Mouse (Mus musculus): ENCODE data around the gene Acer3.
A peak's percentile ranks its signal among the peaks of the same experiment; 100 is the strongest.

The Acer3 gene

DNA sequence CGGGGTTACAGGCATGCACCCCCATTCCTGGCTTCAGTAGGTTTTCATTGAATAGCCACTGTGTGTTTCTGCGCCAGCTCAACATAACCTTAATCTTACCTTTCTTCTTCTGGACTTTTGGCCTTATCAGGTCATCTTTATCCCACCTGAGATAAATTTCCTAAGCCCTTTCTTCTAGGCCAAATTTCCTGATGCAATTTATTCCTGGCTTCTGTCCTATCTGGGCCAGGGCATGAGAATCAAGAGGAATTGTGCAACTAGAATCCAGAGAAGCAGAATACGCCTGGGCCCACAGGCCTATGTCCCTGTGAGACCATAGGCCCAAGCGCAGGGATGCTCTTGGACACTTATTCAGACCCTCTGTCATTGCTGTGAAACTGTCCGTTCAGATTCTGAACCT is 12.5 kb upstream of the Acer3 start:
- no peak for DNase-seq (ENCODE audit: low read depth, low spot score)

DNA sequence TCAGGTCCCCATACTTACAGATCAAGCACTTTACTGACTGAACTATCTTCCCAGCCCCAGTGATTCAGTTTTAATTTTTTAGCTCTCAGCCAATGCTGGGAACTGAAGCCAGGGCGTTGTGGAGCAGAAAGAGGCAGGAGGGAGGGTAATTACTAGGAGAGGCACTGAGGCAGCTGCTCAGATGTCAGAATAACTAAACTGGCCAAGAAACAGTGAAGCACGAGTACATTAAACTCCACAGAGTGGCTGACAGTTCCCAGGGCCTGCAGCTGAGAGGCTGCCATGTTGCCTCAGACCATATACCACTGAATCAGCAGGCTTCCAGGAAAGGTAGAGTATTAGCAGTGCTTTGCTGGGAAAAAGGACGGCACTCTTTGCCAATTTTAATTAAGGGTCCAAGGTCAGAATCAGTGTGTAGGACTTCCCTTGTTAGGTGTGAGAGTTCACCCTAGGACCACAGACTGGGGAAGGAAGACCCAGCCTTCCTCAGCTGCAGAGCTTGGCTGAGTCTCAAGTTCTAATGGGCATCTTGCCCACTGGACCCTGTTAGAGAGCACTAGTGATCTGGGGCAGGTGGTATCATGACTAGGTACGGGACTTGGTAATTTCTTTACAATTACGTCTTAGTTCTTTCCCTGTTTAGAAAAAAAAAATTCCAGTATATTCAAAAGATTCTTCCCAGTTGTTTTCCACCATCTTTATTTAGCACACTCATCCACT is 11.8 kb upstream of the Acer3 start:
- DNase-seq (ENCODE audit: low read depth, low spot score), result no peak

DNA sequence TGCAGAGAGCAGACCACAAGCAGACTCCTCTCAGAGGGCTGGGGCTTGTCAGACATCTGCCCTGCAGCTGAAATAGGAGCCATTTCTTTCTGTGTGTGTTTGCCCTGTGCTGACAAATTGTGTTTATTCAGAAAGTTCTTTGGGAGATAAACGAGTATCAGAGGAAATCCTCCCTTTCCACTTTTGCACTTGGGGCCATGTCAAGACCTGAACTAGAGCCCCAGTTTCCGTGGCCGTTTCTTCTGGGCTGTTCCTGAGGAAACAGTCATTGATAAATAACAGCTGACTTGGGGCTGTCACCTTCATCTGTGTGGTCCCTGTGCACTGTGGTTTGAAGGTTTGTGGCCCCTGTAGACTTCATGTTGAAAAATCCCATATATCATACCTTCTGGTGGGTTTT is 10.9 kb upstream of the Acer3 start:
- no peak for DNase-seq (ENCODE audit: low read depth, low spot score)

GRCm38 (mm10) chr7:98330375-98331002 is 9.5 kb upstream of the Acer3 start:
- DNase-seq (ENCODE audit: low read depth, low spot score), result no peak

GRCm38 (mm10) chr7:98329651-98330374 is 8.8 kb upstream of the Acer3 start:
- DNase-seq (ENCODE audit: low read depth, low spot score), result no peak

DNA sequence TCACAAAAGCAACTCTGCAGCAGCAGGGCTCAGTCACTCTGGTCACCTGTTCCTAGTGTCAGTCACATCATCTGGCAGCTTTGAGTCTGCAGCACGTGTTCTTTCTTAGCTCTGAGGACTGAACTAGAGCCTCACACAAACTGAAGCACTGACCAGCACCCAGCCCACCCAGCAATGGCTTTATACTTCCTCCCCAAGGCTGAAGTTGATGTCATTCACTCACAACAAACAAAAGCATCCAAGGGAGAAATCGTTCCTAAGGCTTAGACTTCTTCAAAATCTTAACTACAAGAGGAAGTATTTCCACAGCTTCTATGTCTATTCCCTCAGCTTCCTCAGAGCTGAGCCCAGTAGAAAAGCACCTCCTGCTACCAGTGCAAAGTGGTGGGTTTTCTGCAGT is 7.3 kb upstream of the Acer3 start:
- no peak for DNase-seq (ENCODE audit: low read depth, low spot score)

GRCm38 (mm10) chr7:98326051-98326450 is 5.0 kb upstream of the Acer3 start:
- no peak for DNase-seq (ENCODE audit: low read depth, low spot score)

- DNase-seq (ENCODE audit: low read depth, low spot score), result no peak
Observed at GRCm38 (mm10) chr7:98324228-98324627, 3.2 kb upstream of the Acer3 start.

GRCm38 (mm10) chr7:98323288-98324019 is 2.4 kb upstream of the Acer3 start:
- DNase-seq (ENCODE audit: low read depth, low spot score), result no peak

DNA sequence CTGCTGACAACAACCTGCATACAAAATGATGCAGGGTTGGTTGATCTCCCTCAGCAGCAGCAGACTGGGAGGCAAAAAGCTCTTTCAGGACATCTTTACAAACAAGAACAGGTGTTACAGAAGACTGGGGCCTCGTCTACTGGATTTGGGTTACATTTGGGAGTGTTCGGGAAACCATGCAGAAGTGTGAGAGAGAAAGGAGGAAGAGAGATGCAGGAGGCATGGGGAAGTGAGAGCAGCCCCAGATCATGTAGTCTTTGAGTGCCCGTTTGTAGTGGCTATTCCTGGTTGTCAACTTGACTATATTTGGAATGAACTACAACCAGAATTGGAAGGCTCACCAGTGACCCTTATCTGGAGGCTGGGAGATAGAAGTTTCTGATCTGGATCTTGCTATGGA is 1.4 kb upstream of the Acer3 start:
- no peak for DNase-seq (ENCODE audit: low read depth, low spot score)

DNA sequence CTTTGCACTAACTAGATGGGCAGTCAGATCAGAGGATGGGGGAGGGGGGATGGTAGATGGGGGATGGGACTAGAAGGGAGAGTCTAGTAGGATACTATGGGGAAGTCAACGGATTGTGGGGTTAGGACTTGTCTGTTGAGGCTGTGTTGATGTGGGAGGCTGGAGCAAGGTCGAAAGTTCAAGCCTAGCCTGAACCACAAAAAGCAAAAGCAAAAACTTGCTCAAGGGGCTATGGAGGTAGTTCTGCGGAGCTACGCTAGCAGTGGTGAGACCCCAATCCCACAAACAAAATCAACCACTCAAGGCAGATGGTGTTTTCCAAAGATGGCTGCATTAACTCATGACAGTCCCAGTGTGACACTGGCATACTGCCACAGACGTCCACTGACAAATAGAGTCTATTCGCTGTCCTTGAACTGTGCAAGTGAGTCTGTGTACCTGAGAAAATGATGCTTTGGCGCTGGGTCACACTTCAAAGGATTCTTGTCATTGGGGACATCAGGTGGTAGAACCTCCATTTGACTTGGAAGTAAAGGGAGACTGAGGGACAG is 927 bp downstream of the Acer3 start:
- no peak for DNase-seq (ENCODE audit: low read depth, low spot score)

GRCm38 (mm10) chr7:98316568-98316967 is 4.4 kb downstream of the Acer3 start:
- no peak for DNase-seq (ENCODE audit: low read depth, low spot score)

DNA sequence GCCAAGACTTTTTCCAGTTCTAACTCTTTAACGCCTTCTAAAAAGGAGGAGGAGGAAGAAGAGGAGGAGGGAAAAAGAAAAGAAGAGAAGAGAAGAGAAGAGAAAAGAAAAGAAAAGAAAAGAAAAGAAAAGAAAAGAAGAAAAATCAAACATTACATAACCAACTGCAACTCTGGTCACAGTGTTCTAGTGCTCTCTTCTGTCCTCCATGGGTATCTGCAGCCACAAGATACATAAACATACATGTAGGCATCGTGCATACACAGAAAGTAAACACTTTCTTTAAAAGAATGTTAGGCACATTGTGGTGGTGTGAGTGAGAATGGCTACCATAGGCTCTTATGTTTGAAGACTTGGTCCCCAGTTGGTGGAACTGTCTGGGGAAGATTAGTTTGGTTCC is 5.9 kb downstream of the Acer3 start:
- no peak for DNase-seq (ENCODE audit: low read depth, low spot score)

- DNase-seq (ENCODE audit: low read depth, low spot score), result no peak
Observed at GRCm38 (mm10) chr7:98312185-98312920, 8.7 kb downstream of the Acer3 start.

GRCm38 (mm10) chr7:98310266-98310665 is 10.7 kb downstream of the Acer3 start:
- no peak for DNase-seq (ENCODE audit: low read depth, low spot score)

DNA sequence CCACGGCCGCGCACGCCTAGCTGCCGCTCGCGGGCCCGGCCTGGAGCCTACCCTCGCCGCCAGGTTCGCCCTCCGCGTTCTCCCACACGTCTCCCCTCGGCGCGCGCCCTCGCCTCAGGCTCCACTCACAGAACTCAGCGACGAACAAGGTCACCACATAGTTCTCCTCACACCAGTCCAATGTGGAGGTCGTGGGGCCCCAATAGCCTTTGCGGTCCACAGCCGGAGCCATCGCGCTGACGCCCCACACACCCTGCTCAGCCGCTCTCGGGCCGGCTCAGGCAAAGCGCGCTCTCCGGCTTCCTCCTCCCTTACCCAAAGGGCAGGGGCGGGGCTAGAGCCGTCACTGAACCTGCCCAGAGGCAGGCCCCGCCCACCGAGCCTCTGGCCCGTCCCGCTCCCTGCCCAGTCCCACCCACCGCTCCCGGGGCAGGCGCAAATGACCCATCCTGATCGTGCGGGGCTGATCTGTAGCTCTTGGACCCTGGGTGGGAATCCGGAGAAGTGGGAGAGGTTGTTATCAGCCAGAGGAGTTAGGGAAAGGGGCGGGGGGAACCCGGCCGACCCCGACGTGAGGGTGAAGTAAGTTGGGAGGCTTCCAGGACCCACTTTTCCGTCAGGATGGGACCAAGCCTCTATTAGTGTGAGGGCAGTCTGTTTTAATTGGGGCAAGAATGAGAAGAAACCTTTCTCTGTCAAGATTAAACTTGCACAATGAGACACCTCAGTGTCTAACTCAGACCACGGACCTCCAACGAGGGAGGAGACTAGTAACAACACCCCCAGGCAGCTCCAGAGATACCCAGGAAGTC is 11.6 kb downstream of the Acer3 start:
- DNase-seq (ENCODE audit: low read depth, low spot score), result peak; percentile 93

- DNase-seq (ENCODE audit: low read depth, low spot score), result no peak
Observed at GRCm38 (mm10) chr7:98308607-98309218, 12.3 kb downstream of the Acer3 start.

DNA sequence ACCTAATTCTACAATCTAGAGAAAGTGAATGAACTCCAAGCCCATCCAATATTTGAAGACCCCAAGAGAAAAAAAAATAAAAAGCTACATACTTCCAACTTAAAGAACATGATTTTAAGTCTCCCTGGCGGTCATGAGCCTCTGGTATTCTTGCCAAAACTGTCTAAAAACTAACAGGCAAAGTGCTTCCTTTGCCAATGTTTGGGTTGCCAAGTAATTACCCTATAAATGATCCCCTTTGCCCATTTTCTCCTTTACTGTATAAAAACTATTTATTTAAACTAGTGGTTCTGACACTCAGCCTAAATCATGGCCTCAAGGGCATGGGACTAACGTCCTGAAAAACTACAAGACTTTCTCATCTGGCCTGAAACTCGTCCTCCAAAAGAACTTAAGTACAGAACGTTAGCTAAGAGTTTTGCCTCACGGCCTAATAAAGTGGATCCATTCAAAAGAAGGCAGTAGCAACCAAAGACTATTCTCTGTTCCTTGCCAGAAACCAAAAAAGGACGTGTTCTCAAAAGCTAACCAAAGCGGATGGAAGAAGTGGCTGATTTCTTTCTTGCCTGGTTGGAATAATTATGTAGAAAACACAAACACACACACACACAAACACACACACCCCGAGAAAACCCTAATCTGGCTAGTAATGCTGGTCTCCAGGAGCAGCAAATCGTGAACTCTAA is 12.9 kb downstream of the Acer3 start:
- no peak for DNase-seq (ENCODE audit: low read depth, low spot score)

DNA sequence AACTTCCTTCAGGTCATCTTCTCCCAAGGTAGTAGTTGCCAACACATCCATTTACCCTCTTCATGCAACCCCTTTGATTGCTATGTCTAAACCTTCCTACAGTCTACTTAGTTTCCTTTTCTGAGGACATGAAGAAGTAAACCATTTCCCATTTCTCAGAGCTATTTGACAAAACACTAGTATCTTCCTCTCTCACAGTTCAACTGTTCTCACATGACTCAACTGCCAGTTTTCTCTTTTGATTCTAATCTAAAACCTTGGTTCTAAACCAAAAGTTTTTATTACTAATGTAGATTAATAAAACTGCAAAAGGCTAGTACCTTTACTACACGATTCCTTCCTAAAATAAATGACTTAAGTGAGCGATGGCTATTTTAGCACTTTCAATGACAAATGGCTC is 13.6 kb downstream of the Acer3 start:
- no peak for DNase-seq (ENCODE audit: low read depth, low spot score)

Measured in R1 (cell line).